Mouse (Mus musculus) thymus, postnatal 10 days (tissue): ENCODE results near the gene Nynrin.

Experiments used
- DNase-seq, 2 experiments: peaks; one replicate each; pipeline ENCODE4 v3.0.0; 2021; ENCODE audit warnings: low spot score in 2 of 2

Nynrin gene

DNA sequence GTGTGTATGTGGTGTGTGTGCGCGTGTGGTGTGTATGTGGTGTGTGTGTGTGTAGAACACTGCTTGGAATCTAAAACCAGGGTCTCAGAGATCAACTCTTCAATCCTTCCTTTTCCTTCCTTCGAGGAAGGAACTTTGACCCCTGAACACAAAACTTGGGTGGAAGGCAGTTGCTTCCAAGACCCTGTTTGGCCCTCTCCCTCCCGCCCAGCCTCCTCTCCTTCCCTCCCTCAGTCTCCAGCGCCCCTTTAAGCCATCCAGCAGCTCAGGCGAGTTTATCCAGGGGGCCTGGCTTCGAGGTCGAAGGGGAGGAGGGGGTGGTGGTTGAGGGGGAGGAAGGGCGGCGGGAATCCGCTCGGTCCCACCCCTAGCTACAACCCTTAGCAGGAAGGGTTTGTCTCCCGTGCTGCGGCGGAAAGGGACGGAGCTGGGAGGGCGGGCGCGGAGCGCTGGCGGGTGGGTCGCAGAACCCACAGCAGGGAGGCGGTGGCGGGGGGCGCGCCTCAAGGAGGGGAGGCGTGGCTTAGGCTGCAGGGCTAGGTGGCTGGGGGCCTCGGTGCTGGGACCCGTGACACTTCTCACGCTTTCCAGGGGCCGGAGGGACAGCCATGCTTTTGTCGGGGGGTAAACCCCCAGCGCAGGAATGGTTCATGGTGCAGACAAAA lies at the start of gene Nynrin:
TSS of gene Nynrin (plus strand) at position 390 of the 665 bp plus-strand sequence.
- peak; percentile 69 to 72 for DNase-seq

DNA sequence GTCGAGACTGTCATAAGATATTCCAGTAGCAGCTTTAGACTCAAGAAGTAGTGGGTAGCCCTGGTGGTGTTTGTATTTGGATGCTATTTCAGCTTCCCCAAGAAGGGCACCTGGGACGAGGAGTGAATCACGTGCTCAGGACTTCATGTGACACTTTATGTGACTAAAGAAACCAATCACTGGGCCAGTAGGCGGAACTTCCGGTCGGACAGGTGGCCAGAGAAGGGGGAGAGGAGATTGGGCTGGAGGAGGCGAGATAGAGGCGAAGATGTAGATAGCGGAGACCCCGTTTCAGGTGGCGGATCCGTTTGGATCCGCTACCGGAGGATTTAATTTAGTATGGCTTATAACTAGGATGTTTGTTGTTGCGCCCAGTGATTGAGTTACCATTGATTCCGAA lies 38.9 kb upstream of the Nynrin start:
- DNase-seq = peak in 1 of 2 experiments; percentile 36

DNA sequence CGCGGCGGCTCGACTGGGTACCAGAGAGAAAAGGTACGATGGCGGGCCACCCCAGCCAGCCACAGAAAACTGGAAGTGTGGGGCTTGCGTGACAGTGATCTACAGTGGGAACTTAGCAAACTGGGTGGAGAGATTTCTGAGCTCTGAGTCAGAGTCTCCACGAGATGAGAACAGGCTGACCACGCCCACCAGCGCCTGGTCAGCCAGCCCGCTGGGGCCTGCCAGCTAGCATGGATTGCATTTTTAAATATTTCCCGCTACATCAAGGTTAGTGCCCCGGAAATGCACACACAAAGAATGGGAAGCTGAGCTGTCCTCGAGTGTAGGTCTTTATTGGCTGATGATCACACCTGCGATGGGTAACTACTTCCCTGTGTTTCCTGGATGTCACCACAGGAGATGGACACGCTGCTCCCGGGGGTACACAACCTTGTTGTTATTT lies 38.5 kb upstream of the Nynrin start:
- peak in 1 of 2 experiments; percentile 2 for DNase-seq

DNA sequence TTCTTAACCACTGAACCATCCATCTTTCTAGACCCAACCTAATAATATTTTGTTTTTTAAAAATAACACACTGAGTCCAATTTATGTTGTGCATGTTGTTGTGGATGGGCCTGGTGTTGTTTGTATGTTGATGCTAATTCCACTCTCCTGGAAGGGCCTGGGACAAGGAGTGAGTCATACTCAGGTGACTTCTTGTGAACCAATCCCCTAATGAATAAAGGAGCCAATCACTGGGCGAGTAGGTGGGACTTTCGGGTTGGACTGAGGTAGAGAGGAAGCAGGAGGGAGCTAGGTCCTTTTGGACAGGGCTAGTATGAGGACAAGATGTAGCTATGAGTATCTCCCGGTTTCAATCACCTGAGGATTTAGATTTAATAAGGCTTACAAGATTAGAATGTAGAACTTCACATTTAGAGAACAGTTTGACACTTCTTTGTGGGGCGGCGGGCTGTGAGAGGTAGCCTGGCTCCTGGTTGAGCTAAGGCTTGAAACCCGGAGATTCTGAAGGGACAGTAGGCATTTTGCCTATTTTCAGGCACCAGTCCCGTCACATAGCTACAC lies 33.9 kb upstream of the Nynrin start:
- no peak for DNase-seq

DNA sequence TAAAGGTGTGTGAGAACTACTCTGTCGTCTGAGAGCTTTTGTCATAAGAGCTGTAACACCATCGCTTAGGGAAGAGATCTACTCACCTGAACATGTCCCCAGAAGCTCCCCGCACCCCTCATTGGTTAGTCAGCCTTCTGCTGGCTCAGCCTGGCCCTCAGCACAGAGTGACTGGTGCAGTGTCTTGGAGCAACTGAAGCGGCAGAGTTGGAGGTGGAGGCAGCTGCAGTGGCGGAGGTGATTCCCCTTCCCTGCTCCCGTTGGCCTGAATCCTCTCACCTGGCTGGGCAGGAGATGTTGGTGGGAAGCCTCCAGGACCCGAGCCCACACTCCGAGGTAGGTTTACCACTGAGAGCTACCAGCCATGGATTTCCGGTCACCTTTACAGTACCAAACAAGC lies 33.2 kb upstream of the Nynrin start:
- DNase-seq = peak in 1 of 2 experiments; percentile 2

DNA sequence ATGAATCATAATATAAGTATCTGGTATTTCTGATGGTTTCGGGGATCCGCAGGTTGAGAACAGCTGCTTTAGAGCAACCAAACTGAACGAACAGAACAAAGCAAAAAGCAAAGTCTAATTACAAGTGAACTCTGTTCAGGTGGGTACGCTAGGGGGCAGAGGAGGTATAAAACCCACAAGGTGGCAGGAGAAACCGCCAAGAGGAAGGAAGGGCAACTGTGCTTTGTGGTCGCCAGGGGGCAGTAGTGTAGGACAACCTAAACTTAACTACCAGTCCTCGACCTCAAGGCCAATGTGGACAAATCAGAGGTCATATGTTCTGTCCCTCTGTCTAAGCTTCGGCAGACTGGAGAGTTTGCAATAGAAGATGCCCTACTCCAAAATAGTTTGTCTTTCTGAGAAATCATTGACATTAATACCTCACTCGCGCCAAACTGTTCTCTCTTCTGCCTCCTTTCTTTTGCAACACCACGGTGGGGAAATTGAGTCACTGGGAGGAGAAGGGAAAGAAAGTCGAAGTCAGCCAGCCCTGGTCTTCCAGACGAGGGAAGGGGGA lies 31.3 kb upstream of the Nynrin start:
- peak; percentile 58 to 83 for DNase-seq

DNA sequence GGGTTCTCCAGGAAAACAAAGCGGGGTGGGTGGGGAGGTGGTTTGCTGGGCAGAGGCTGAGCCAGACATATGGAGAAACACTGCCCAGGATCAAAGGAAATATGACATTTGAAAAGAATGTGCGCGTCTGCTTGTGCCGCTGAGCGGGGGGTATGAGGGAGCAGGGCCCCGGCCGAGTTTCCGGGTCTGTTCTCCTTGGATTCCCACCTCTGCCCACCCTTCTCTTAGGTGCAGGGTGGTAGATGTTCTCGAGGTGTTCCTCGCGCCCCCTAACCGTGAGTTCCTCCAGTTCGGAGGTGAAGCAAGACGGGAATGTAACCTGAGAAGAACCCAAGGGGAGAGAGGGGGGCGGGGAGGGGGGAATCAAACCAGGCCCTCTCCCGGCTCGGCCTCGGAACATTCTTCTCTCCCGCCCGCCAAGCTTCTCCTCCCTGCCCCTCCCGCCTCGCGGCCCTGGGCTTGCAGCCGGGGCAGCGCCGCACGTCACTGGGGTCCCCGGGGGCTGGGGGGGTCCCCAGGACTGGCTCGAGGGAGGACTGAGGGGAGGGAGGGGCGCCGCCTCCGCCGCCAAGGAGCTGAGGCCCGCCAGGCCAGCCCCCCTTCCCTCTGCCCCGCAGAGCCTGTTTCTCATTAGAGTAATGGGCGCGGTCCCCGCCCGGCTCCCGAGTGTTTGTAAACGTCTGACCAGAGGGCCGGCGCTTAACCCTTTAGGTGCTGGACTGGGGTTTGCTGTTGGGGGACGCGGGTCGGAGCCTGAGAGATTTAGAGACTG lies 30.6 kb upstream of the Nynrin start, which contains the start of gene Nfatc4:
TSS of gene Nfatc4 (plus strand) at position 154 of the 772 bp plus-strand sequence.
- peak in 1 of 2 experiments; percentile 7 for DNase-seq

DNA sequence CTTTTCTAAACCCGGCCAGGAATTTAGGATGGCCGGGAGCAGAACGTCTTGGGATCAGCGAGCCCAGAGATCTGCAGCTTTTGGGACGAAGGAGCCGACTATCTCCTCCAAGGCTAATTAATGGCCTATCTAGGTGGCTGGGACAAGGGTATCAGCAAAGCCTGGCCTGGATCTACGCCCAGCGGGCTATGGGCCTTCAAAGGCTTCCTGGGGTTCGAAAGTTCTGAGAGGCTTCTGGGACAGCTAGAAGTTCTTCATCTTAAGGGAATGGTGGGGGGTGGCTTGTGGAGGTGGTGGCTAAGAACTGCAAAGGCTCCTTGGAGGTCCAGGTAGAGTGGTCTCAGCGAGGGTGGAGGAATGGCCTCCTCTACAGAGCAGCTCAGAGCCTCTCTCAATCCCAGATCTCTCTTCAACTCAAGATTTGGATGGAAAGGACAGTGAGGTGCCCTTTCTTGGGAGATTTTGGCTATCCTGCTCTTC lies 29.8 kb upstream of the Nynrin start:
- DNase-seq = peak in 1 of 2 experiments; percentile 2

DNA sequence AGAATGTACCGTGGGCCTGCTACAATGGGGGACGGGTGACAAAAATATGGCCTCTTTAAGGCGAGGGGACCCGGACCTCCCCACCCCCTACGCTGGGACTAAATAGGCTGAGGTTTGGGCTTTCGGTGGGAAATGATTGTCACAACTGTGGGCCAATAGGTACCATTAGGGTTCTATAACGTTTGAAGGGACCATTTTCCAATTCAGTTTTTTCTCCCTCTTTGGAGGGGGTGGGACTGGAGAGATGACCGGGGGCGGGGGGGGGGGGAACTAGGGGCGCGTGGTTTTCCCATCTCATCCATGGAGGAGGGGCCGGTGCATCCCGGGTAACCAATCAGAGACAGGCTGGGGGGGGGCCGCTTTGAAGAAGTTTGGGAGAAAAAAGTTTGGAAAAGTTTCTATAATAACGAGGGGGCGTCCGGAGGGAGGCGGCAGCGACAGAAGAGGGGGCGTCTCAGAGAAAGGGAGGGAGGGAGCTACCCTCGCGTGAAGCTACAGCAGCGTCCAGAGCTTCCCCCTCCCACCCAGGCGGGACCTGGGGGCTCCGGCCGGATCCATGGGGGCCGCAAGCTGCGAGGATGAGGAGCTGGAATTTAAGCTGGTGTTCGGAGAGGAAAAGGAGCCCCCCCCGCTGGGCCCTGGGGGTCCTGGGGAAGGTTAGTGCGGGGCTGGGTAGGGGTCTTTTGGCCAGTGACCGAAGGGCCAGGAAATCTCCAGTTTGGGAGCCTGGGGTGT lies 29.2 kb upstream of the Nynrin start:
- peak in 1 of 2 experiments; percentile 4 for DNase-seq

DNA sequence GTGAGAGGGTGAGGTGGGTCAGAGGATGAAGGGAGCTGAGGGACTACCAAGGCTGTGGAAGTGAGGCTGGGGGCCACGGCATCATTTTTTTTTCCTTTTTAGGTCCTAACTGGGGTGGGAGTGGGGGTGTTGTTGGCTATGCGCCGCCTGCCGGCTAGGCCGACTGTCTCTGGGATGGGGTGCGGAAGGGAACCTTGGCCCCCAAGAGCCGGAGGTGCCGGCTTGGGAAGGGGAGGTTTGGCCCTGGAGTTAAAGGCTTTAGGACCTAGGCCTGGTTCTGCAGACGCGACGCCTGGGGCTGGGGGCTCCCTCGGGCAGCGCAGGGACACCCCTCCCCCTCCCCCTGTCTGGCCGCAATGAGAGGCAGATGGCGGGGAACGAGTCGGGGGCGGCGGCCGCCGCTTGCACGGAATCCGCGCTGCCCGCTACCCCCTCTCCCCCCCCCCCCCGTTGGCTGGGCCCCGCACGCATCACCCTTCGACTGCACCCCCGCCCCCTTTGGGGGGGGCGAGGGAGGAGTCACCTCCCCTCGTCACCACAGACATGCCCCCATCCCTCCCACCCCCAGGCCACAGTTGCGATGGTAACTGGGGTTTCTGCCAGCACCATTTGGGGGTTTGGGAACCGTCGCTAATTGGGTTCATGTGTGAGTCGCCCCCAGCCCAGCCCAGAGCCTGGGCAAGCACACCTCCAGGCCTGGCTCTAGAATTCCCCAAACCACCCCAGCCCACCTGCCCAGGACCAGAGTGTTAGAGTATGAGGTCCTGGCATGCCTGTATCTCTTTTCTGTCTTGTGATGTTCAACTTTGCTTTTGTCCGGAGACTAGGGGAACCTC lies 28.4 kb upstream of the Nynrin start:
- DNase-seq = peak in 1 of 2 experiments; percentile 9

DNA sequence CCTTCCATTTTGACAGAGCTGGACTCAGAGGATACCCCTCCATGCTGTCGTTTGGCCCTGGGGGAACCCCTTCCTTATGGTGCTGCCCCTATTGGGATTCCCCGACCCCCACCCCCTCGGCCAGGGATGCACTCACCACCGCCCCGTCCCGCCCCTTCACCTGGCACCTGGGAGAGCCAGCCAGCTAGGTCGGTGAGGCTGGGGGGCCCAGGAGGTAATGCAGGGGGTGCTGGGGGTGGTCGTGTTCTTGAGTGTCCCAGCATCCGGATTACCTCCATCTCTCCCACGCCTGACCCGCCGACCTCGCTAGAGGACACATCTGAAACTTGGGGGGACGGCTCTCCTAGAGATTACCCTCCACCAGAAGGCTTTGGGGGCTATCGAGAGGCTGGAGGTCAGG lies 27.7 kb upstream of the Nynrin start:
- no peak for DNase-seq

DNA sequence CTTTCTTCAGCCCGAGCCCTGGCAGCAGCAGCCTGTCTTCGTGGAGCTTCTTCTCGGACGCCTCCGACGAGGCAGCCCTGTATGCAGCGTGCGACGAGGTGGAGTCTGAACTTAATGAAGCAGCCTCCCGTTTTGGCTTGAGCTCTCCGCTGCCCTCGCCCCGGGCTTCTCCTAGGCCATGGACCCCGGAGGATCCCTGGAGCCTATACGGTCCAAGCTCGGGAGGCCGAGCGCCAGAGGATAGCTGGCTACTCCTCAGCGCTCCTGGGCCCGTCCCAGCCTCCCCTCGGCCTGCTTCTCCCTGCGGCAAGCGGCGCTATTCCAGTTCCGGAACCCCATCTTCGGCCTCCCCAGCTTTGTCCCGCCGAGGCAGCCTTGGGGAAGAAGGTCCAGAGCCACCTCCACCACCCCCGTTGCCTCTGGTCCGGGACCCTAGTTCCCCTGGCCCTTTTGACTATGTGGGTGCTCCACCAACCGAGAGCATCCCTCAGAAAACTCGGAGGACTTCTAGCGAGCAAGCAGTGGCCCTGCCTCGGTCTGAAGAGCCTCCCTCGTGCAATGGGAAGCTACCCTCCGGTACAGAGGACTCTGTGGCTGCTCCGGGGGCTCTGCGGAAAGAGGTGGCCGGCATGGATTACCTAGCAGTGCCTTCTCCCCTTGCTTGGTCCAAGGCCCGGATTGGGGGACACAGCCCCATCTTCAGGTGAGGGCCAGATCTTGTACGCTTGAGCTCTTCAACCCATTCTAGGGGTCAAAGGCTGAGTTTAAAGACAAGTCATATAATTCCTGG lies 27.1 kb upstream of the Nynrin start:
- no peak for DNase-seq

DNA sequence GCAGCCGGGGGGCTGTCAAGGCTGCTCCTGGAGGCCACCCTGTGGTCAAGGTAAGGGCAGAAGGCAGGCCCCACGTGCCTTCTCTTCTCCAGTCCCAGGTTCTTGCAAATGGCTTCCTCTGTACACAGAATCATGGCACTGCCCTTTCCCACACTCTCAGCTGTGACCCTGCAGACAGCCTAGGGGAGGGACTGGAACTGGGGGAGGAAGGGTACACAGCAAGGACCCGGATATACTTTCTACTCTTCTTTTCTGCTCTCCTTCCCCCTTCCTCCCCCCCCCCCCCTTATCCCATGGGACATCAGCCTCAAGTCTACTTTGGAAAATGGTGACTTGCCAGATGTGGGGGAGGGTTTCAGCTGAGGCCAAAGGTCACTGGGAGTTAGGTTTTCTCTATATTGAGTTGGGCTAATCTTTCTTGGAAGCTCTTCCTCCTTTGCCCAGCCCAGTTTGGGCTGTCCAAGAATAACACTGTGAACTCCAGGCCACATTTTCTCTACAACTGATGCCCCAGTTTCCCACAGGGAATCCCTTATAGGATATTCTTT lies 25.0 kb upstream of the Nynrin start:
- DNase-seq = no peak

DNA sequence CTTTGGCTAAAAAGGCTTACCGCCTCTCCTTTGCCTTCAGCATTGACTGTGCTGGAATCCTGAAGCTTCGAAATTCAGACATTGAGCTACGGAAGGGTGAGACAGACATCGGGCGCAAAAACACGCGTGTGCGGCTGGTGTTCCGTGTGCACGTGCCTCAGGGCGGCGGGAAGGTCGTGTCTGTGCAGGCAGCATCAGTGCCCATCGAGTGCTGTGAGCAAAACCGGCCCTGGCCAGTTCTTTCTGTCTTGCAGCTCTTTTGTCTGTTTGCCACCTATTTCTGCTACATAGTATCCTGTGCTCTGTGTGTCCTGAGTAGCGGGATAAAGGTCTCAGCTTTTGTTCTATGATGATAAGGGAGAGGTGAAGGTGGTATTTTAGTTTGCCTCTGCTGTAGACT lies 24.0 kb upstream of the Nynrin start:
- no peak for DNase-seq

DNA sequence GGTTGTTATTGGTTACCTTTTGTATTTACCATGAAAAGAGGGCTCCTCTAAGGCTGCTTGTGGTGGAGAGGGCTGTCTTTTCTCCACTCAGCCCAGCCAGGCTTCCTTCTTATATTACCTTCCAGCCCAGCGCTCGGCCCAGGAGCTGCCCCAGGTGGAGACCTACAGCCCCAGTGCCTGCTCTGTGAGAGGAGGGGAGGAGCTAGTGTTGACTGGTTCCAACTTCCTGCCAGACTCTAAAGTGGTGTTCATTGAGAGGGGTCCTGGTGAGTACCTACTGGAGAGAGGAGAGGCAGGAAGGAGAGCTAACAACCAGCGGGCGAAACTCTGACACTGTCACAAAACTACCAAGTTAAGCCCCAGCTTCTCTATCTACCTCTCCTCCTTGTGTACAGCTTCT lies 23.5 kb upstream of the Nynrin start:
- DNase-seq = no peak

DNA sequence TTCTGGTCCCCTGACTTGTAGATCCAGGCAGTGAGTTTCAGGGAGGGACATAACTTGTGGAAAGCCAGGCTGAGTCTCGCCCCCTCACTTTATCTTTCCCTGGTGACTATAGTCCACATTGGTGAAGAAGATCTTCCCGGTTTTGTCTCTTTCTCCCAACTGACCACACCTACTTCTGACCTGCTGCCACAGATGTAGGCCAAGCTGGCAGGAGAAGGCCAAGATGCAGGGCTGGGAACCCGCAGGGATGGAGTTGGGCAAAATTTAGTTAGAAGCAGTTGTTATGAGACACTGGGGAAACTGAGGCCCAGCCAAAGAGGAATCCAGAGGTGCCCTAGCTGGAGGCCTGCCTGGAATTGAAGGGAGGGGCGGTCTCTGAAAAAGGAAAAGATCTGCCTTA lies 20.7 kb upstream of the Nynrin start:
- no peak for DNase-seq

DNA sequence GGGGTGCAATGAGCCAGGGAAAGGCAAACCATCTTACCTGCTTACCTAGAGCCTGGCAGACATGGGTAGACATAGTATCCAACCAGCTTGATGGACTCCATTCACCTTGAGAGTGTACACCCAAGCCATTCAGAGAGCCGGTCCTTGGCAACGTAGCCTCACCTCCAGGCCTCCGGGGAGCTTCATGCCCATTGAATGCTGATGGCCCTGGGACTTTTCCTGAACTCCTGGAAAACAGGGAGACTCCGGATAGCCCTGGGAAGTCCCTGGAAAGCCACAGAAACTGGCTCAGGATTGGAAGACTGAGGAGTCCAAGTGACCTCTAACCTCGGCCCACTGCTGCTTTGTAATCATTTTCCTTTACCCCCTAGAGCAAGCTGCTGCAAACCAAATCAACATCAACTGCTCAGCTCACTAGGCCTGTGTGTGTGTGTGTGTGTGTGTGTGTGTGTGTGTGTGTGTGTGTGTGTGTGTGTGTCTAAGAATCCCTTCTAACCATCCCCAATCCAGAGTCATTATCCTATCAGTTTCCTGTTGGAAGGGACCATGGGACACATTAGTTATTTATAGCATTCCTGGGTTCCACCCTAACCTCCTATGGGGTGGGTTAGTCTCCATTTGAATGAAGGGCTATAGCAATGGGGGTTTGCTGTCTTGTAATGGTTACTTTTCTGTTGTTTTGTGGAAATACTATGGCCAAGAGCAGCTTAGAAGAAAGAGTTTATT lies 18.8 kb upstream of the Nynrin start:
- no peak for DNase-seq

DNA sequence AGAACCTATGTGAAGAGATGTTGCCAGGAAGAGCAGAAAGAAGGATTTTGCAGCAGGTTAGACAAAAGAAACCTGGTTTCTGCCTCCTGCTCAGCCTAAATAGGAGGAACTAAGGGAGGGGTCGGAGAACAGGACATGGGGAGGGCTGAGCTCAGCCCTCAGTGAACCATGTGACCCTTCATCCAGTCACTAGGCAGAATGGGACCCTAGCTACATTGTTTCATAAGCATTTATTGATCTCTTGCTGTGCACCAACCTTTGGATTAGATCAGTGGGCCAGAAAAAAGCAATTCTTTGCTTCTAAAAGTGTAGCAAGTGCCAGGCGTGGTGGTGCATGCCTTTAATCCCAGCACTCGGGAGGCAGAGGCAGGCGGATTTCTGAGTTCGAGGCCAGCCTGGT lies 15.5 kb upstream of the Nynrin start:
- no peak for DNase-seq

DNA sequence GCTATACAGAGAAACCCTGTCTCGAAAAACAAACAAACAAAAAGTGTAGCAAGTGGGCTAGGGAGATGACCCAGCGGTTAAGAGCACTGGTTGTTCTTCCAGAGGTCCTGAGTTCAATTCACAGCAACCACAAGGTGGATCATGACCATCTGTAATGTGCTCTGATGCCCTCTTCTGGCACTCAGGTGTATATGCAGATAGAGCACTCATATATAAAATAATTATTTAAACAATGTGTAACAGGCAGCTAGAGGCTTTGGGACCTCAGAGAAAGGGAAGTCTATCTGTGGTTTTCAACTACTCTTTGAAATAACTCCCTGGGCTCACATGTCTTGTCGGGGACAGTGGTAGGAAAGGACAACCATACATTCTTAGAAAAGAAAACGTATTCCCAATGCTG lies 15.1 kb upstream of the Nynrin start:
- no peak for DNase-seq
